Mouse (Mus musculus): ENCODE results near the gene Gphb5. TPM values are rescaled to one million over a fixed set of nuclear protein-coding genes. Genes with fewer than 3 reads are reported as not detected.
A peak's percentile ranks its signal among the peaks of the same experiment; 100 is the strongest.

Gphb5 gene
- total and polyA plus RNA-seq, 2 experiments from 2014 or later = not detected

GRCm38 (mm10) chr12:75365621-75366124, 50.9 kb downstream of the Gphb5 start:
- H3K9me3 ChIP-seq (replicated peaks; ENCODE audit: control insufficient read depth, low read length) = no peaks in the 10 kb centered on the region
- no peak overlapping the region for H3K9ac ChIP-seq (replicated peaks; ENCODE audit: low read depth, low read length)
- no peak for TF ChIP-seq EP300 (IDR thresholded peaks at IDR 0.05; ENCODE audit: low read depth)
- TF ChIP-seq CTCF (IDR thresholded peaks at IDR 0.05; ENCODE audit: low read depth) = no peak
- no peak overlapping the region for H3K4me2 ChIP-seq (ENCODE audit: low read depth, low read length)
- DNase-seq (ENCODE audit: low spot score) = no peak
- H3K4me1 ChIP-seq (ENCODE audit: control insufficient read depth, insufficient read depth) = 0 out of 2 replicates have a peak, but pooled peaks cover 19% of the 10 kb centered on the region
- 67% methylated on average over 14 of the region's 14 CpGs for WGBS
- no peak for ATAC-seq (ENCODE audit: insufficient read depth, low read depth)
- peak overlapping the region; percentile 51 for H3K27ac ChIP-seq (ENCODE audit: low read depth)
- H3K36me3 ChIP-seq (replicated peaks; ENCODE audit: control insufficient read depth, insufficient read depth, low read length) = no peaks in the 10 kb centered on the region
- H3K4me3 ChIP-seq (ENCODE audit: low read depth, low read length) = no peak overlapping the region
- no peaks in the 10 kb centered on the region for H3K27me3 ChIP-seq (ENCODE audit: control insufficient read depth, insufficient read depth, low read length)

DNA sequence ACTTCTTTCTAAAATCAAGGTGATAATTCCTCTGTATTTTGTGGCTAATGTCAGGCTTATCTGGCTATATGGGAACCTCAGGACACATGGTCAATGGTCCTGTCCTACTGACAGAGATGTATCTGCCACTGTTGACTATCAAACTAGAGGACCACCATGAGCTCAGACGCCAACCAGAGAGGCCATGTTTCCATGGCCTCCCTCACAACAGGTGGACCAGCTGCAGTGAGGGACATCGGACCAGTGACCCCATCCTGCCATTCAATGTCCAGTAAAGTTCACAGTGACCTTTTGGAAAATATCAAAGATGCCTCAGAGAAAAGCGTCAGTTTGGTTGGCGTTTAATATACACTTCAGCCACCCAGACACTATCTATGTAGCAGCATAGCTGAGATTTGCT, 52.2 kb downstream of the Gphb5 start:
- Histone ChIP-seq H3K27ac (ENCODE audit: low read depth) (no peak overlapping the region), H3K4me1 (ENCODE audit: control insufficient read depth, insufficient read depth) (peaks cover 16% of the 10 kb centered on the region; the same call in 1 of the 2 replicates), H3K4me2 (ENCODE audit: low read depth, low read length) (no peak overlapping the region), H3K27me3 (ENCODE audit: control insufficient read depth, insufficient read depth, low read length) (no peaks in the 10 kb centered on the region), H3K4me3 (ENCODE audit: low read depth, low read length) (no peak overlapping the region), H3K9ac (replicated peaks; ENCODE audit: low read depth, low read length) (no peak overlapping the region), H3K36me3 (replicated peaks; ENCODE audit: control insufficient read depth, insufficient read depth, low read length) (no peaks in the 10 kb centered on the region), H3K9me3 (replicated peaks; ENCODE audit: control insufficient read depth, low read length) (no peaks in the 10 kb centered on the region)
- WGBS = 91% methylated on average over 4 of the region's 4 CpGs
- DNase-seq (ENCODE audit: low spot score) (no peak), ATAC-seq (ENCODE audit: insufficient read depth, low read depth) (no peak)
- TF ChIP-seq CTCF (IDR thresholded peaks at IDR 0.05; ENCODE audit: low read depth) (no peak), EP300 (IDR thresholded peaks at IDR 0.05; ENCODE audit: low read depth) (no peak)

- H3K27ac ChIP-seq (ENCODE audit: low read depth) = no peak overlapping the region
- no peak overlapping the region for H3K9ac ChIP-seq (replicated peaks; ENCODE audit: low read depth, low read length)
- H3K36me3 ChIP-seq (replicated peaks; ENCODE audit: control insufficient read depth, insufficient read depth, low read length) = no peaks in the 10 kb centered on the region
- 87% methylated on average over 16 of the region's 16 CpGs for WGBS
- H3K4me3 ChIP-seq (ENCODE audit: low read depth, low read length) = no peak overlapping the region
- TF ChIP-seq CTCF (IDR thresholded peaks at IDR 0.05; ENCODE audit: low read depth) = no peak
- TF ChIP-seq EP300 (IDR thresholded peaks at IDR 0.05; ENCODE audit: low read depth) = no peak
- ATAC-seq (ENCODE audit: insufficient read depth, low read depth) = no peak
- no peaks in the 10 kb centered on the region for H3K27me3 ChIP-seq (ENCODE audit: control insufficient read depth, insufficient read depth, low read length)
- no peak for DNase-seq (ENCODE audit: low spot score)
- H3K4me2 ChIP-seq (ENCODE audit: low read depth, low read length) = no peak overlapping the region
- H3K4me1 ChIP-seq (ENCODE audit: control insufficient read depth, insufficient read depth) = peaks cover 8% of the 10 kb centered on the region; the same call in 1 of the 2 replicates
- H3K9me3 ChIP-seq (replicated peaks; ENCODE audit: control insufficient read depth, low read length) = no peaks in the 10 kb centered on the region
These were observed 54.1 kb downstream of the Gphb5 start for GRCm38 (mm10) chr12:75362456-75362855.

Other genes starting within 250 kb of the Gphb5 start
- not detected in 2 replicates for gene Kcnh5, start 239.4 kb downstream of the Gphb5 start, total RNA-seq (2014; rRNA removed; ENCODE audit: low replicate concordance)
- not detected in 2 replicates for gene Kcnh5, start 239.4 kb downstream of the Gphb5 start, polyA plus RNA-seq (2015; fragmentation: Nextera tagmentation; extraction: Ambion mirVana)
- 107 and 146 TPM in 2 replicates for gene Rhoj, start 108.5 kb downstream of the Gphb5 start, total RNA-seq (2014; rRNA removed; ENCODE audit: low replicate concordance)
- 42.9 TPM in 2 replicates for gene Rhoj, start 108.5 kb downstream of the Gphb5 start, polyA plus RNA-seq (2015; fragmentation: Nextera tagmentation; extraction: Ambion mirVana)
- gene Ppp2r5e, start 179.5 kb upstream of the Gphb5 start, total RNA-seq (2014; rRNA removed; ENCODE audit: low replicate concordance) = 7.5 and 11.5 TPM in 2 replicates
- 7.5 and 9.5 TPM in 2 replicates for gene Ppp2r5e, start 179.5 kb upstream of the Gphb5 start, polyA plus RNA-seq (2015; fragmentation: Nextera tagmentation; extraction: Ambion mirVana)

All from heart, postnatal 0 days (tissue).